Mouse (Mus musculus) liver, postnatal 0 days (tissue): ENCODE data around the gene Mrpl46.

Experiments
- CTCF ChIP-seq: sonication (generic); IDR thresholded peaks from 2 replicates; pipeline ENCODE4 v1.5.1; 2016; ENCODE audit warnings: antibody characterized with exemption, low read depth
- EP300 ChIP-seq: IDR thresholded peaks from 2 replicates; pipeline ENCODE4 v1.6.1; 2016; ENCODE audit warnings: antibody characterized with exemption, low read depth, mild to moderate bottlenecking

- TF ChIP-seq CTCF (no peak), EP300 (no peak)
Observed at GRCm38 (mm10) chr7:78813791-78814190, 30.5 kb upstream of the Mrpl46 start.
